Mouse (Mus musculus) heart, postnatal 4 days (tissue): ENCODE data around the gene Tcl1b5. TPM values are rescaled to one million over a fixed set of nuclear protein-coding genes. Genes with fewer than 3 reads are reported as not detected.
A peak's percentile ranks its signal among the peaks of the same experiment; 100 is the strongest.
"Not testable (repeated sequence)": the region's sequence is repeated elsewhere in the genome, so short reads cannot be mapped to it uniquely, and the experiment has no call there.

Experiments
- DNase-seq: peaks from one replicate; pipeline ENCODE4 v3.0.0; 2021
- total RNA-seq, 2 experiments: library from RNA; stranded (reverse); gene quantifications; 2 replicates each; pipeline ENCODE4 v1.2.3; 2021

The Tcl1b5 gene
- not detected for total RNA-seq

DNA sequence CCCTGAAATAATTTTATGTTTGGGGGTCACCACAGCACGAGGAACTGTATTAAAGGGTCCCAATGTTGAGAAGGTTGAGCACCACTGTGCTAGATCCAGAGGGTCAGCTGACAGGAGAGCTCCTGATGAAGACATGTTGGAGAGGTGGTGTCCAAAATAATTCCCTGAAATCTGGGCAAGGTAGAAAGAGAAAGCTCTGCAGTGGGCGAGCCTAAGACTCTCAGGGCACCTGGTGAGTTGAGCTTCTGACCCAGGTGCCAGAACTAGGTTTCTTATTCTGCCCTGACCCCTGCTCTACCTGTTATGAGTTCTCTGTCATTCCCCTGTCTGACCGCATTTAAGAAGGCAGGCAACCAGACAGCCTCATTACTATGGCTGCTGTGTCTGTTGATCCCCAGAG lies at the start of gene Tcl1b5:
Gene Tcl1b5, plus strand, starts transcription at position 301 of the 400 bp plus-strand sequence.
- not testable (repeated sequence) for DNase-seq

GRCm38 (mm10) chr12:105126516-105126915 lies 49.6 kb upstream of the Tcl1b5 start:
- no peak for DNase-seq

GRCm38 (mm10) chr12:105127607-105128006 lies 48.5 kb upstream of the Tcl1b5 start:
- DNase-seq: no peak

- DNase-seq: not testable (repeated sequence)
These were observed 46.5 kb upstream of the Tcl1b5 start for GRCm38 (mm10) chr12:105129494-105130205.

GRCm38 (mm10) chr12:105134167-105134566 lies 42.0 kb upstream of the Tcl1b5 start:
- DNase-seq: not testable (repeated sequence)

- not testable (repeated sequence) for DNase-seq
These were observed 41.3 kb upstream of the Tcl1b5 start for GRCm38 (mm10) chr12:105134826-105135225.

DNA sequence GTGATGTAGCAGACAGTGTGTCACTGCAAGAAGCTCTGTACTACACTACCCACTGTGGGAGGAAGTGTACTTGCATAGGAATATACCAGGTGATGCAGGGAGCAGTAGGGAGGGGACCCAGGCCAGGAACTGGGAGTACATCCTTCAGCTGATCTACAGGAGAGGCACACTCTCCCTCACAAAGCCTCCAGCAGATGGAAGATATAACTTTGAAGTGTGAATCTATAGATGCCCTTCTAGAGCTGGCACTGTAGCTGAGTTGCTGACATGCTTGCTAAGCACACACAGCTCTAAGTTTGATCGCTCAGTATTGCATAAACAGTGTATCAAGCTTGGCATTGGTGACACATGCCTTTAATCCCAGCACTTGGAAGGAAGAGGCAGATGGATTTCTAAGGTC lies 38.4 kb upstream of the Tcl1b5 start:
- not testable (repeated sequence) for DNase-seq

GRCm38 (mm10) chr12:105143096-105143495 lies 33.0 kb upstream of the Tcl1b5 start:
- no peak for DNase-seq

- not testable (repeated sequence) for DNase-seq
These were observed 31.2 kb upstream of the Tcl1b5 start for GRCm38 (mm10) chr12:105144928-105145327.

- no peak for DNase-seq
These were observed 30.4 kb upstream of the Tcl1b5 start, which contains the start of gene Tcl1b2 for GRCm38 (mm10) chr12:105145714-105146113. TSS of gene Tcl1b2 (plus strand) at chr12:105146014.

DNA sequence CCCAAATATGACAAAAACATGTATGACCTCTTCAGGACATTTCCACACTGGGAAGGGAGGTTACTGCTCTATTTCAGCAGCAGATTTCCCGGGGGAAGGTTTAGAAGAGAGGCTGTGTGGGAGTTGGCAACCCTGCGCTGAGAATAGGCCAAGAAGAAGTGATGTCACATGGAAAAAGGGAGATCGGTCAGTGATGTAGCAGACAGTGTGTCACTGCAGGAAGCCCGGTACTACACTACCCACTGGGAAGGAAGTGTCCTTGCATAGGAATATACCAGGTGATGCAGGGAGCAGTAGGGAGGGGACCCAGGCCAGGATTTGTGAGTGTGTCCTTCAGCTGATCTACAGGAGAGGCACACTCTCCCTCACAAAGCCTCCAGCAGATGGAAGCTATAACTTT lies 20.9 kb upstream of the Tcl1b5 start:
- DNase-seq: peak; percentile 14

DNA sequence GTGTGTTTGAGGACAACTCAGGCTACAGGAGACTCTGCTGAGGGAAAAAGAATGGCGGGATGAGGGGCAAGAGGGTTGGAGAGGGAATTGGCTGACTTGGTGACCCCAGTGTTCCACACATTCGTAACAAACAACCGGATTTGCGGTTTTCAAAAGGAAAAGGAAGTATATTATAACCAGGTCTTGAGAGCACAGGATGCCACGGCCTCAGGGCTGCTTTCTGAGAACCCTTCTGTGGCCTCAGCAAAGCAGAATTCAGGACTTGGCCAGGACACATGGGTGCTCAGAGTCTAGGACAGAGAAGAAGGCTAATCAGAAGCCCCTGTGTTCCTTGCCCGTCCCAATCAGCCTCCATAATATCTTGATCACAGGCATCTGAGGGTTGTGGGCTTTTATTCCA lies 17.3 kb upstream of the Tcl1b5 start:
- no peak for DNase-seq

- no peak for DNase-seq
These were observed 16.8 kb upstream of the Tcl1b5 start, which contains the start of gene Tcl1b1 for GRCm38 (mm10) chr12:105159390-105159789. TSS of gene Tcl1b1 (plus strand) at chr12:105159690.

DNA sequence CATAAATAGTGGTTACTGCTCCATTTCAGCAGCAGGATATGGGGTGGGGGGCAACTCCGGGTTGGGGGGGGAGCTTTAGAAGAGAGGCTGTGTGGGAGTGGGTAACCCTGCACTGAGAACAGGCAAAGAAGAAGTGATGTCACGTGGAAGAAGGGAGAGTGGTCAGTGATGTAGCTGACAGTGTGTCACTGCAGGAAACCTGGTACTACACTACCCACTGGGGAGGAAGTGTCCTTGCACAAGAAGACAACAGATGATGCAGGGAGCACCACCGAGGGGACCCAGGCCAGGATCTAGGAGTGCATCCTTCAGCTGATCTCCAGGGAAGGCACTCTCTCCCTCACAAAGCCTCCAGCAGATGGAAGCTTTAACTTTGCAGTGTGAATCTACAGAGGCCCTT lies 9.4 kb upstream of the Tcl1b5 start:
- no peak for DNase-seq

- DNase-seq: no peak
These were observed 2.8 kb upstream of the Tcl1b5 start for GRCm38 (mm10) chr12:105173366-105173765.

- DNase-seq: peak; percentile 69
These were observed 1.8 kb upstream of the Tcl1b5 start for GRCm38 (mm10) chr12:105174318-105174717.

GRCm38 (mm10) chr12:105181040-105181644 lies 5.0 kb downstream of the Tcl1b5 start:
- not testable (repeated sequence) for DNase-seq

GRCm38 (mm10) chr12:105188980-105189379 lies 12.8 kb downstream of the Tcl1b5 start:
- peak; percentile 25 for DNase-seq

DNA sequence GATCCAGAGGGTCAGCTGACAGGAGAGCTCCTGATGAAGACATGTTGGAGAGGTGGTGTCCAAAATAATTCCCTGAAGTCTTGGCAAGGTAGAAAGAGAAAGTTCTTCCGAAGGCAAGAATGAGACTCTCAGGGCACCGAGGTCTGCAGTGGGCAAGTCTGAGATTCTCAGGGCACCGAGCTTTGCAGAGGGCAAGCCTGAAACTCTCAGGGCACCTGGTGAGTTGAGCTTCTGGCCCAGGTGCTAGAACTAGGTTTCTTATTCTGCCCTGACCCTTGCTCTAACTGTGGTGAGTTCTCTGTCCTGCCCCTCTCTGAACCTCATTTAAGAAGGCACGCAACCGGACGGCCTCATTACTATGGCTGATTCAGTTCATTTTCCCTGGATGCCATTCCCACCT lies 14.6 kb downstream of the Tcl1b5 start, which contains the start of gene Tcl1b3:
Gene Tcl1b3, plus strand, starts transcription at position 301 of the 400 bp plus-strand sequence.
- not testable (repeated sequence) for DNase-seq

- DNase-seq: not testable (repeated sequence)
These were observed 23.7 kb downstream of the Tcl1b5 start for GRCm38 (mm10) chr12:105199684-105200497.

DNA sequence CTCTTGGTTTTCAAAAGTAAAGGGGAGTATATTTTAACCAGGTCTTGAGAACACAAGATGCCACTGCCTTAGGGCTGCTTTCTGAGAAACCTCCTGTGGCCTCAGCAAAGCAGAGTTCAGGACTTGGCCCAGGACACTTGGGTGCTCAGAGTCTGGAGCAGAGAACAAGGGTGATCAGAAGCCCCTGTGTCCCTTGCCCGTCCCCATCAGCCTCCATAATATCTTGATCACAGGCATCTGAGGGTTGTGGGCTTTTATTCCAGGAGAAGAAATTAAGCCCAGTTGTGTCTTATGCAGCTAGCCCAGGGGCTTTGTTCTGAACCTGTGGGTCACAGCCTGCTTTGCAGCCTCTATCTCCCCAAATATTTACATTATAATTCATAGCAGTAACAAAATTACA lies 25.5 kb downstream of the Tcl1b5 start, which contains the start of gene Tcl1b4:
Gene Tcl1b4, plus strand, starts transcription at position 301 of the 400 bp plus-strand sequence.
- not testable (repeated sequence) for DNase-seq

- no peak for DNase-seq
These were observed 30.9 kb downstream of the Tcl1b5 start for GRCm38 (mm10) chr12:105207071-105207470.

GRCm38 (mm10) chr12:105208441-105208840 lies 32.3 kb downstream of the Tcl1b5 start:
- DNase-seq: no peak
